Comparison of ENCODE assay signal across 8 mouse cellular contexts in the genomic region with DNA sequence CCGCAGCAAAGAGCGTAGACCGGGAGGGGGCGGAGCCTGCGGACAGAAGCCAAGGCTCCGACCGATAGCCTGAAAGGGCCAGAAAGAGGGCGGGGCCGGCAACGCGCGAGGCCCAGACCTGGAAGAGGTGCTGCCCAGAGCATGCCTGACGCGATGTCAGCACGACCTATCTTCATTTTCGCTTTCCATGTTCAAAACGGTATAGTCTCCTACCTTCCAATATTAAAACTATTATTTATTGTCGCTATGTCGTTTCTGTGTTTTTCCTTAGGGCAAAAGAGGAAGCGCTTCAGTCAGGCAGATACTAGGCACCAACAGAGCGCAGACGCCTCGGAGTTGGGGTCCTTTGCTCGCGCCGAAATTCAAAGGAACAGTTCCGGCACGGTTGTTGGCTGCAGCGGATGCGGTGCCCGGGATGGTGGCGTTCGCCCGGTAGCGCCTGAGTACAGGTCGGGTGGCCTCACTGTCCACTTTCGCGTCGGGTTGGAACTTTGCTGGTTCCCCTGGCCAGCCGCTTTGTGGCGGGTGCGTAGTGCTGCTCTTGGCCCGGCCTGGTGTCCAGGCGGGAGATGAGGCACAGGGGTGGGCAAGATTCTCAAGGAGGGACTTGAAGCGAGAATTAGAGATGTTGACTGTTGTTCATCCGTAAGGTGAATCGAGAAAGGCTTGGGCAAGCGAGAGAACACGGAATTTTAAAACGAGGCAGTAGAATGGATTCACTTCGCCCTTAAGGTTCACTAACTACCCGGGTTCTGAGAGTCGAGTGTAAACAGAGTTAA. TPM values are rescaled to one million over a fixed set of nuclear protein-coding genes. Genes with fewer than 3 reads are reported as not detected.
DNase-seq lines count a peak whose midpoint lies in the region; ATAC-seq lines count a peak whose summit lies in the region.

Gene Smc2 (plus strand): TSS at position 358 of the 779 bp plus-strand sequence.

- peak; percentile 96 for DNase-seq in adipocyte (ENCODE audit: low spot score)
- peak; percentile 94 for DNase-seq in embryo, embryonic 10 days (ENCODE audit: low spot score)
- peak; percentile 92 for DNase-seq in gastrocnemius, postnatal 10 days
- DNase-seq in induced T-regulatory cell, adult 2 months (ENCODE audit: low read depth): peak; percentile 96
- DNase-seq in left cerebral cortex, adult 9 months (ENCODE audit: low spot score in 2 of 2): peak; percentile 74 to 92
- peak; percentile 90 for DNase-seq in right cerebral cortex, postnatal 14 days
- DNase-seq in urinary bladder, postnatal 36 days (ENCODE audit: low spot score in 2 of 2): peak; percentile 90 to 91

- peak; percentile 96 for ATAC-seq in megakaryocyte progenitor cell, adult 5-6 weeks (replicated peaks; ENCODE audit: poor library complexity)

RNA-seq across cellular contexts. Expression of gene Smc2, which starts in this region (rescaled TPM):
- total RNA-seq in gastrocnemius, postnatal 10 days (2021): 10 to 100 TPM; 10.6 to 12.2 TPM
- total RNA-seq in megakaryocyte progenitor cell, adult 5-6 weeks (2015): 96.6 and 97.3 TPM in 2 replicates
- total RNA-seq in megakaryocyte progenitor cell, adult 5-6 weeks (2017): 150 and 162 TPM in 2 replicates

Comparison
In these comparisons a context has a peak if more than half of its experiments do, and no peak if none do; other contexts are left out.
1. Peak in every context shown above with its lines: DNase-seq and ATAC-seq.
2. RNA of gene Smc2 (total RNA-seq): 96.6 to 162 TPM in megakaryocyte progenitor cell, adult 5-6 weeks; 10.6 to 12.2 TPM in gastrocnemius, postnatal 10 days; every median in the first group is over 4 times any median in the second.